Mouse (Mus musculus) CH12.LX (cell line): ENCODE data around the gene Lrguk.

Source experiments
- CHD2 ChIP-seq: IDR thresholded peaks from 2 replicates; pipeline ENCODE4 v1.6.1; 2011; ENCODE audit warnings: low read length, improper control_type of control experiment
- CTCF ChIP-seq, 2 experiments: IDR thresholded peaks in 1 of 2; conservative IDR thresholded peaks in 1 of 2; 2 replicates each; pipeline ENCODE4 v1.5.1; 2011 to 2012; ENCODE audit warnings: low read depth in 2 of 2, low read length in 2 of 2, improper control_type of control experiment in 1 of 2, inconsistent platforms in 1 of 2, mild to moderate bottlenecking in 1 of 2, moderate library complexity in 1 of 2
- EP300 ChIP-seq: IDR thresholded peaks from 2 replicates; pipeline ENCODE4 v1.6.1; 2011; ENCODE audit warnings: low read length, improper control_type of control experiment
- ETS1 ChIP-seq: conservative IDR thresholded peaks from 2 replicates; pipeline ENCODE4 v1.6.1; 2012; ENCODE audit warnings: low read depth, mild to moderate bottlenecking, inconsistent platforms, low read length, improper control_type of control experiment, moderate library complexity
- GABPA ChIP-seq: IDR thresholded peaks from 2 replicates; pipeline ENCODE4 v1.6.1; 2012; ENCODE audit warnings: low read depth, low read length, improper control_type of control experiment, inconsistent platforms; ENCODE audit not compliant: insufficient replicate concordance
- KAT2A ChIP-seq: IDR thresholded peaks from 2 replicates; pipeline ENCODE4 v1.6.1; 2012; ENCODE audit warnings: low read length, improper control_type of control experiment, inconsistent platforms; ENCODE audit not compliant: insufficient replicate concordance
- MEF2A ChIP-seq: IDR thresholded peaks from 2 replicates; pipeline ENCODE4 v1.6.1; 2014; ENCODE audit warnings: low read depth, mild to moderate bottlenecking, inconsistent platforms, low read length, improper control_type of control experiment, borderline replicate concordance
- MYC ChIP-seq: IDR thresholded peaks from 2 replicates; pipeline ENCODE4 v1.6.1; 2011; ENCODE audit warnings: low read depth, mild to moderate bottlenecking, improper control_type of control experiment, low read length
- POLR2A ChIP-seq: IDR thresholded peaks from 2 replicates; pipeline ENCODE4 v1.6.1; 2011; ENCODE audit warnings: low read depth, mild to moderate bottlenecking, improper control_type of control experiment, low read length
- SIN3A ChIP-seq: IDR thresholded peaks from 2 replicates; pipeline ENCODE4 v1.6.1; 2012; ENCODE audit warnings: low read length, improper control_type of control experiment, inconsistent platforms
- USF1 ChIP-seq: IDR thresholded peaks from 2 replicates; pipeline ENCODE4 v1.6.1; 2014; ENCODE audit warnings: low read depth, mild to moderate bottlenecking, inconsistent platforms, low read length, improper control_type of control experiment
- ZC3H11A ChIP-seq: IDR thresholded peaks from 2 replicates; pipeline ENCODE4 v1.6.1; 2012; ENCODE audit warnings: low read depth, mild to moderate bottlenecking, inconsistent platforms, low read length, improper control_type of control experiment
- ZNF384 ChIP-seq: IDR thresholded peaks from 2 replicates; pipeline ENCODE4 v1.6.1; 2012; ENCODE audit warnings: low read depth, low read length, improper control_type of control experiment, inconsistent platforms

GRCm38 (mm10) chr6:34103251-34103920 lies 74.1 kb downstream of the Lrguk start:
- no peak for TF ChIP-seq CTCF (conservative IDR thresholded peaks at IDR 0.05 in 1 of 2, IDR thresholded peaks at IDR 0.05 in 1 of 2; ENCODE audit: low read depth in 2 of 2, low read length in 2 of 2)
- no peak for TF ChIP-seq ETS1
- no peak for TF ChIP-seq KAT2A
- TF ChIP-seq MEF2A = no peak
- TF ChIP-seq POLR2A = no peak
- no peak for TF ChIP-seq EP300
- TF ChIP-seq USF1 = no peak
- TF ChIP-seq ZNF384 = no peak
- TF ChIP-seq MYC = no peak
- TF ChIP-seq GABPA = no peak
- TF ChIP-seq SIN3A = no peak
- TF ChIP-seq CHD2 = no peak
- no peak for TF ChIP-seq ZC3H11A
